Mouse (Mus musculus): ENCODE measurements around the gene Aknad1. TPM values are rescaled to one million over a fixed set of nuclear protein-coding genes. Genes with fewer than 3 reads are reported as not detected.
A peak's percentile ranks its signal among the peaks of the same experiment; 100 is the strongest.

The Aknad1 gene
- total and polyA plus RNA-seq, 3 experiments = not detected

DNA sequence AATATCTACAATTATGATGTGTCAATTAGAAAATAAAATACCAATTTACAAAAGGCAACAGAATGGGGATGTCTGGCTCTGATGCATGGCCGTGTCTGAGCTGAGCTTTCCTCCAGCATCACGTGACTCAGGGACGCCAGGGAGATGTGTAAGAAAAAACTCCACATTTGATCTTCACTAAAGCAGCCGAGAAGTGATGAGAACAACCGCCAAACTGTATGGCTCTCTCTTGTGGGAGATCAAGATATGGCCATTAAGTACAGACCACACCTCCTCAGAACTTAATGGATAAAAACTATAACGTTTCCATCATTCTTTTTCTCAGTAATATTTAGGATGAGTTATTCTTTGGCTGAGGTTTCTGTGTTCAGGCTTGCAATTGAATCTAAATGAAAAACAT is 11.6 kb downstream of the Aknad1 start:
- DNase-seq = no peak

DNA sequence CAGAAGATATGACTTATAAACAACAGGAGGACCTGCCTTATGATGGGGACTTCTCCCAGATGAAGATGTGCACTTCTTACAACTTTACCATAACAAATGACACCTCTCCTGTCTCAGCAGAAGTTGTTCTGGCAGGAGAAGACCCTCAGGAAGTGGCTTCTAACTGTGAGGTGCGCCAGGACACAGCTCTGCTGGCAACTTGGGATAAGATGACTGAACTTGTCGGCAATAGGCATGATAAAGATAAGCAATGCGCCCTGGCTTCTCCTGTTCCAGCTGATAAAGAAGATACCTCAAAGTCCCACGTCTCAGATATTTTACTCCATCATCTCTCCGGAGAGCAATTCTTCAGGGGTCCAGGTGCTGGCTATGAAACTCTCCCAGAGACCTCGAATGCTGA is 12.2 kb downstream of the Aknad1 start:
- no peak for DNase-seq

DNA sequence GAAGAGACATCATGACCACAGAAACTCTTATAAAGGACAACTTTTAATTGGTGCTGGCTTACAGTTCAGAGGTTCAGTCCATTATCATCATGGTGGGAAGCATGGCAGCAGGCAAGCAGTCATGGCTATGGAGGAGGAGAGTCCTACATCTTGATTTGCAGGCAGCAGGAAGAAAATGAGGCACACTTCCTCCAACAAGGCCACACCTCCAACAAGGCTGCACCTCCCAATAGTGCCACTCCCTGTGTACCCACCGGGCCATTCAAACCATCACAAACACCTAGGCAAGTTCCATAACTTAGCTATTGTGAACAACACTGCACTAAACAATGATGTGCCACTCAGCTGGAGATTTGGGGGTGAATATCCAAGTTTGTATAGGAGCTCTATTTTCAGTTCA is 15.1 kb downstream of the Aknad1 start:
- no peak for DNase-seq

DNA sequence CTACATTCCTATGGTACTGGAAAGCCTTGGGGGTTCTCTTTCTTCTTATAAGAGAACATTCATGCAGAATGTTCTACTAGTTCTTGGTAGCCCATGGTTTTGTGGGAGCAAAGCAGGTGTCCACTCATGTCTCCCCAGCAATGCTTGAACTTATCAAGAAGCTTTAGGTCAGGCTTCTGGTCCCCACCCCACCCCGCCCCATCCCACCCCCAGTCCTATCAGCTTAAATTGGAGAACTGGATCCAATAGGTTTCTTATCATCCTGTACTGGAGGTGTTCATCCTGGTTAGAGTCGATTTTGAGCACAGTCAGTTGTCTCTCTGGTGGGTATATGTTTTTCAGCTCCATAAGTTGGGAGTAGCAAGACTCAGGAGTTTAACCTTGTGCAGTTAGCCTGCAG is 16.1 kb downstream of the Aknad1 start:
- DNase-seq = no peak

DNA sequence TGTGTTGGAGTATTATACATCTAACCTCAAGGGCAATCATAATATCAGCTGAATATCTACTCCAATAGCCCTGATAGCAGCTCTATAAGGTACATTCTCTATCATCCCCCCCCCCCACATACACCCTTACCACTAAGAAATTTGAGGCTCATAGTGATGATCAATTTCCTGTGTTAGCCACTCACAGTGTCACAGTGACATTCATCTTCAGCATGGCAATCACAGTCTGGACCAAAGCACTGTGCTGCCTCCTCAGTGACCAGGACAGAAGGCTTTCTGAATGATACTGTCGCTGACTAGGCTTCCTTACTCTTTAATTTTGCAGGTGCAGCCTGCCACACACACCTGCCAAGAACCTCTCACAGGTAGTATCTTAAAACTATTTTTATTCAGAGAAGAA is 16.7 kb downstream of the Aknad1 start:
- DNase-seq = no peak

DNA sequence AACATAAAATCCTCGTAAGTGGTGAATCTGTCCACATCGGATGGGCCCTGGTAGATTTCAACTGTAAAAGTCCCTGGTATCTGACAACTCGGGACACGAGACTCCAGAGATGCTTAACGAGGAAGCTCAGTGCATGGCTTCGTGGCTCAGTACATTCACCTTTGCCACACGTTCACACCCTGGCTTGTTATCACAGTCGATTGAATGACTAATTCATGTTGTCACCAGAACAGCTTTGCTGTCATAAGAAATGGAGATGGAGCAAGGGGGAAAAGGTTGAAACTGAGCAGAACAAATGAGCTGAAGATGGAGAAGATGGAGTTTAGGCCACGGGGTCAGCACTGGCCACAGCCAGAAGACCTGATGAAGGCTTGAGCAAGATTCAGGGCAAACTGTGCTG is 18.1 kb downstream of the Aknad1 start:
- no peak for DNase-seq

DNA sequence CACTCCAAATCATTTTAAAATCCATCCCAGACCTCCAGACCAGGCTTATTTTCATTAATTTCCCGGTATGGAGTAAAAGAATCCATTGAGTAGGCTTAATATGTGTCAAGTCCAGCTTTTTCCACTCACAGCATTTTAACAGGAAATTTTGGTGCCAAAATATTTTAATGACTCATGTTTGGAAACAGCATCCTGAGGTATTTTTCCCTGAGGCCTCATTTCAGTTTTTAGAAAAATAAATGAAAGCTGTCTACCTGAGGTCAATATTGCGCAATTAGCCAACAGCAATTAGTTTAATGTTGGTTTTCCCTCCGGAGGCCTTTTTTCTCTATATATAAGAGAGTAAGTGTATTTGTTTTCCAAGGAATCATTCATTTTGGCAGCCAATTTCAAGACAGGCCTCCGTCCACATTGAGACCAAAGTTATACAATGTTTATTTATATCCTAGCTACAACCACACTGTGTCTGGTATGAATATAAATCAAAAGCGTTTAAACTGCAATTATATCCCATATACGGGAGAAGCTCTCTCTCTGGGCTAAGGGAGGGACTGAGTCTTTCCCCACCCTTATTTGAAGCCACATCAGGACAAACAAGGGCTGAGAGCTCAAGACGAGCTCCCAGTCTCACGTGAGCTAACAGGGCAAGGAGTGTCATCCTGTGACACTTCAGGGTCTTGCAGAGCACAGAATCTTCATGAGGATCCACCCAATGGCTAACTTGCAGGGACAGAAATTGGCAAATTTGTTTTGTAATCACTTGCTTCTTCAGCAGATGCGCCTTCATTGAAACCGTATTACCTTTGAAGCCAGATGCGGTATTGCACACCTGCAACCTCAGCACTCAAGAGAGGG is 20.3 kb downstream of the Aknad1 start:
- DNase-seq = no peak

DNA sequence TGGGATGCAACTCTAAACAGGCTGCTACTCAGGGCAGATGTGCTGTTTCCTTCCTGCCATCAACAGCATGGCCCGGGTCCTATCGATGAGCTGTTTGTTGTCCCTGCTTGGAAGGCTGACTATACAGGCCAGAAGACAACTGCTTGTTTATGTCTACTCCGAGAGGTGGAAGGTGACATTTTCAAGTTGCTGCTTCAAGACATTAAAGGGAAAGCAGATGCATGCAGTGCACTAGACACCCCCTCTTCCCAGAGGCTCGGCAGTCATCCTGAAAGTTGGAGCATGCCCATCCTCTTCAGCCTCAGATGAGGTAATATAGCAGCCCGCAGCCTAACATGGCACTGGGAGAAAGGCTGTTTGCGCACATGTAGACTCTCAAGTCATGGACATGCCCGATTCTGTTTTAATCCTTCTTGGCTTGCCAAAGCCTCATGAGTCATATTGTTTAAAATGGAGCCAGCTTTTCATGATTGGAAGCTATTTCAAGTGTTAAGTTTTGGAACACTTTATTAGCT is 23.2 kb downstream of the Aknad1 start:
- DNase-seq = no peak

DNA sequence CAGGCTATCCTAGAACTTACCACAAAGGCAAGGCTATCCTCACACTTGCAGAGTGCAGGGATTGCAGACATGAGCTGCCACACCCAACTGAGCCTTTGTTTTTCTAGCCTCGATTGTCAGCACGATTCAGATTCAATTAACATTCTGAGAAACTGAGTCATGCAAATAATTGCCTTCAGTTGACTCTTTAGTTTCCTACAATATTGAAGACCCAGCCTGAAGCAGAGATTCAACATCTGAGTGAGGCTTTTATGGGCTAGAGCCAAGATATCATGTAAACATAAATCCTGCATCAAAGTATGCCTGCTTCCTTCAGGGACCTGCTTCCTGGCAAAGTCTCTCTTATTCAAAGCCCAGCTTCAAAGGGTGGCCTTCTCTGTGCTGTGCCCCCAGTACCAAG is 24.2 kb downstream of the Aknad1 start:
- DNase-seq = no peak

DNA sequence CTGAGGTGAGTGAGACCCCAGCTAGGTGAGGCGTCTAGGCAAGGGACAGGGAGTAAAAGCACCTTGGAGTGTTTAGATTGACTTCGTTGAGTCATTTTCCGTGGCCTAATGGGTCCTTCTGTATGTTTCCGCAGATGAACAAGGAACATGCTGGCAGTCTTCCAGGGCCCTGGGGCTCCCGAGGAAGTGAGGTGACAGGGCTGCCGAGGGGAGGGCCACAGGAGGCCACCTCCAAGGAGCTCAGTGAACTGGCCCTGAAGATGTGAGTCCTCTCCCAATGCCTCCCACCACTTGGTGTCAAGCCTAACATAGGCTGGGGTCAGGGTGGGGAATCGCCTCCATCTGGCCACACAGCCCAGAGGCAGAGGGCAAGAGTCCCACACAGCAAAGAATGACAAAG is 25.5 kb downstream of the Aknad1 start:
- no peak for DNase-seq

DNA sequence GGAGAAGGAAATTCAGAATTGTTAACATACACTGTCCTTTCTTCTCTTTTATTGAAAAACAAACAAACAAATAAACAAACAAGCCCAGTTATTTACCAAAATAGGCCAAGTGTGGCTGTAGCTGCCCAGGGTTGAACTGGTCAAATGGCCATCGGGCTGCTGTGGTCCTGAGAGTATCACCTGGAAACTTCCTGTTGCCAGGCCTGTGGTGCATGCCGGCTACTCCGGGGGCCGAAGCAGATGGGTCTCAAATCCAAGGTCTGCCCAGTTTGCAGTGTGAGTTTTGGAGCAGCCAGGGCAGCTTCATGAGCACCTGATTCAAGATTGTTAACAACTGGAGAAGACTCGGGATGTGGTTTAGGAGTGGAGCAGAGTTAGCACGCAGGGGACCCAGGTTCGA is 26.0 kb downstream of the Aknad1 start:
- no peak for DNase-seq

DNA sequence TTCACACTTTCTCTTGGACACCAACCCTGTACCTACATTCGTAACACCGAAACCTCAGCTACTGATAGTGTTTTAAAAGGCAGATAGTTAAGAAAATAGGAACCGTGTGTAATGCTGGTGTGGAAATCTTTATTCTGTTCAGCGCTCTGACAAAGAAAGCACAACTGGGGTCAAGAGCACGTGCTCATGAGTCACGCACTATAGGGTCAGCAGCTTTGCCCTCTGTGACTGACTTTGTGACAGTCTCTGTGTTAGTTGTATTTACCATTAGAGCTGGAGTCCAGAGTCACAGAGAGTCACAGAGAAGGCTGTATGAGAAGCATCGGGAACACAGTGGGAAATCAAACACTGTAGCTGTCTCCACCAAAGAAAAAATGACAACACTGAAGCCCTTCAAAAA is 27.5 kb downstream of the Aknad1 start:
- DNase-seq = no peak

DNA sequence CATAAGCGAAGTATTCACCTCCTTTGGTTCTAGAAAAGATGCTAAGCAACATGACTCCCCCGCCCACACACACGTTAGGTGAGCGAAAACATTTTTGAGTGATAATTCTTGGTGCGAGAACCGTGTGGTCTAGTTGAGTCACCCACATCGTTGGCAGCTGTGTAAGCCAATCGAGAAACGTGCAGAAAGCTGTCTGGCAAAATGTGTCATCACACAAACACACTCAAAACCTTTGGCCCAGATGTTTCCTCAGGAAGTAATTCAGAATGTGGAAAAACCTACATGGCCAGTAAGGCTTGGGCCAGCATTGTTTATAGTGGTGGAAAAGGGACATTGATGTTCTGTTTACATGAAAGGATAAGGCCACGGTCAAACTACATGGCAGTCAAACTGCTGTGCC is 28.0 kb downstream of the Aknad1 start:
- DNase-seq = no peak

DNA sequence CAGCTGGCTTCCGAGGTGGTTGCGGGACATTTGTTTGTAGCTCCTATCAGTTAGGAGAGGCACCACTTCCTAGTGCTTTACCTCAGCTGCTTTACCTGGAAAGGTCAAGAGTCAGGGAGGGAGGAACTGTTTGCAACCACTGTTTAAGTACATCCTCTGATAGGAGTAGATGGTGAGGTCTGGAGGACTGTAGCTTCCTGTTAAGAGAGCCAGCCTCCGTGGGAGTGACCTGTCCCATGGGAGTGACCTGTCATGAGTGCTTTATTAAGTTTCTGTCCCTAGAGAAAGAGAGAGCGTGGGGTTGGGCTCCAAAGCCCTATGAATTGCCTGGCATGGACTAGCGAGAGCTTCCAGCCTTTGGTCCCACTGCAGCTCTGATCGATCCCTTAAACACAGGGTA is 30.1 kb downstream of the Aknad1 start:
- no peak for DNase-seq

DNA sequence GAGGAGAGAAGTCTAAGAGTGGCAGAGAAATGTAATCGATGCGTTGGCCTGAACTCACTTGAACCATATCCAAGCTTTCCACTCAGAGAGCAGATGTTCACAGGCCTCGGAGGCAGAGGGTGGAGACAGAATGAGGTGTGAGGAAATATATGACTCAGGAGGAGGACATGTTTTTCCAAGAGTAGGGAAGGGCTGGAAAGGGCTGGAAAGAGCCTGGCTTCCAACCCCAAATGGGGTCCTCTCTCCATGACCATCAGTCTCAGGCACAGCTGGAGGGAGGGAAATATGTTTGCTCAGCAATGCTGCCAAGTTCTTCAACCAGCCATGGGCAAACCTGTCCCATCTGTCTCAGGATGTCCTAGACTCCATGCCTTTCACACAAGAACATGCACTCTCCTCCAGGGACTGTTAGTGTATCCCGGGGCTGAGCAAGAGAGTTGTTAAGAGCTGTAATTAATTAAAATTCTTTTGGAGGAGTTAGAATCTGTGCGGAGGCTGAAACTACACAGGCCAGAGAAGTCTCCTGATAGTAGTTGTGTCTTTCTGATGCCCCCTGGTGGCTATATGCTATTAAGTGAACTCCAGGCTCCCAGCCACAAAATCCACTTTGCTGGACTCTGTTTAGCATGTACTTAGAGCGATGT is 31.4 kb downstream of the Aknad1 start:
- DNase-seq = peak; percentile 61

DNA sequence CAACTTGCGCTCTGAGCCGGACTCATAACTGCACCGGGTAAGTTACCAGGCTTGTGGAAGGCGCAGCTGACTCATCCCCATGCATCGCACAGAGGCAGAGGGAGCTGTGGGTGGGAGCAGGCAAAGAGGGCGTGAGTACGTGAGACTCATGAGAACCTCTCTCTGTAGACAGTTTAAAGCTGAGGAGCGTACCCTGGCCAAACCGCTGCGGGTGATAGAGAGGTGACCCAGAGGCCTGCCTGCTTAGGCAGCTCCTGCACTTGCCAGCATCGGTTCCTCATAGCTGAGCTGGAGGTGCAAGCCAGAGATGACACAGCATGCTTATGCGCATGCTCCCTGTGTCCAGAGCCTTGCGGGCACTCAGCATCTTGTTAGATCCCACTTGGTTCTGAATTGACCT is 32.8 kb downstream of the Aknad1 start:
- no peak for DNase-seq

DNA sequence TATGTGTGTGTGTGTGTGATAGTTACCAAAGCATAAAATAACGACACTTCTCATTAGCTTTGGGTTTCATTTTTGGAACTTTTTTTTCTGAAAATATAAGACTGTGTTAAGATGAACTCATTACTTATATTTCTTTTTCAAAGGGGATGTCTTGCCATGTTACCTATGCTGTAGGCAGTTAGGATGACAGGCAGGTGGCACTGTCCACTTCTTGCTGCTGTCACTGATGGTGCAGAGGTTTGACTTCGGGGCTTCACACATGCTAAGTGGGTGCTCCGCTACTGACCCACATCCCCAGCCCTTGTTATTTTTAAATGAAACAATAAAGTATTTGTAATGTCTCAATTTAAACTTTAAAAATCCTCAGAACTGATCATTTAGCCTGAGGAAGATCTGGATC is 33.4 kb downstream of the Aknad1 start:
- no peak for DNase-seq

DNA sequence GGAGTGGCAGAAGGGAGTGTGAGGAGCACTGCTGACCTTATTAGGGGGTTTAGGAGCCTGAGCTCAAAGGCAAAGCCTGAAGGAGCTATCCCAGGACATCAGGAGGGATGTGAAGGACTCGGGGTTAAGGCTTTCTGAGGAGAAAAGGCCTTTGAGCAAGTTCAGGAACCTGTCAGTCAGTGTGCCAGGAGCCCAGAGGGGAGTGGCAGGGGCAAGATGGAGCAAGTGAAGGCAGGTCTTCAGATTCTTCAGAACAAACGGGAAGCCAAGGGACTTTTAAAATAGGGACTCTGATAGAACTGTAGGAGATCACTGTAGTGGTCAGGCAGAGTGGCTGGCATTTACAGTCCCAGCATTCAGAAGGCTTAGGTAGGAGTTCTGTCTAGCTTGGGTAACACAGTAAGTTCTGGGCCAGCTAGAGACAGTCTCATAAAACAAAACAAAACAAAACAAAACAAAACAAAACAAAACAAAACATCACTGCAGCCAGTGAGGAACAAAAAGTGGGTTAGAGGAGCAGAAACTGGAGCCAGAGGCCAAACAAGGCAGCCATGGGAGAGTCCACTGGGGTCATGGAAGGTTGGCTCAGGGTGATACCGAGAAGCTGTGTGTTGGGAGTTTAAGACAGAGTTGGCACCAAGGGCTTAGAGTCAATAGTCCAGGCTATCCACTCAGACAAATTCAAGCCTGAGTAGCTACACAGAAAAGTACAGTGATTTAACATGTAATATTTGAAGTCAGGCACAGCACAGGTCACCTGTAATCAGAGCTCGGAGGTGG is 39.5 kb downstream of the Aknad1 start:
- DNase-seq = no peak

DNA sequence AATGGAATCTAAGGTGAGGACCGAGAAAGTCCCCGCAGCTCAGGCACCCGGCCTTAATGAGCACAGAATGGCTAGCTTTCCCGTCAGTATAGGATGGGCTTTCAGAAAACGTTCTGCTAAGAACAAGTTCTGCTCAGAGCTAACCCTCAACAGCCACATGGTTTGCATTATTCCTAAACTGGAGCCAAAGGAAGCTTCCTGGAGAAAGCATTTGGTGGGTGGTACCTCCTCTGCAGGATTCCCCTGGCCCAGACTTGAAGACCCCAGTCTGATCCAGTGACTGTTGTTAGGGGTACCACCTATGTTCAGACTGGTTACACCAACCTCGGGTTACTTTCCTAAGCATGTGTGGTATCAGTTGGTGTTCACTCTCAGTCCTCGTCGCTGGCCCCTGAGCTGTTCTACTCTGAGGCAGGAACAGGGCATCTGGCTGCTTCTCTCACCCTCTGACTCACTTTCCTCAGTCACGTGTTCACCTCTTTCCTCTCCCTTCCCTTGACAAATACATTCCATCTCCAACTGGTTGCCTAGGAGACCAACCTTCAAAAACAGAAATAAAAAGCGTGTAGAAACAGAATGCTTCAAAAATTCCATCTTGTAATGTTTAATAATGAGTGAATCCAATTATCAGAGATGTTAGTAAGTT is 41.9 kb downstream of the Aknad1 start:
- peak; percentile 59 for DNase-seq

DNA sequence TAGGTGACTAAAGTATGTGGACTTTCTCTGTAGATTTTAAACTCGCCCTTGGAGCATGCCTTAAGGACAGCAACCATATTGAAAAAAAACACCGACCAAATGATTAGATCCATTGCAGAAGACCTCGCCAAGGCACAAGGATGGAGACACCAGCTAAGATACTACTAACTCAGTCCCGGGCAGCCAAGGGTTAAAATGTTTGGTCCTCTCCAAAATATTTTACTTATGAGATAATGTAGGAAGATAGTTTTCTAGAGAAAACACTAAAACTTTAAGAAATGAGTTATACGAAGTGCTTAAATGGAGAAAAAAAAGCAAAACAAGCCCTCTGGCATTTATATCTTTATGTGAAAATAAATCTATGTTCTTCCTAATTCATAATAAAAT is 42.4 kb downstream of the Aknad1 start:
- DNase-seq = no peak

DNA sequence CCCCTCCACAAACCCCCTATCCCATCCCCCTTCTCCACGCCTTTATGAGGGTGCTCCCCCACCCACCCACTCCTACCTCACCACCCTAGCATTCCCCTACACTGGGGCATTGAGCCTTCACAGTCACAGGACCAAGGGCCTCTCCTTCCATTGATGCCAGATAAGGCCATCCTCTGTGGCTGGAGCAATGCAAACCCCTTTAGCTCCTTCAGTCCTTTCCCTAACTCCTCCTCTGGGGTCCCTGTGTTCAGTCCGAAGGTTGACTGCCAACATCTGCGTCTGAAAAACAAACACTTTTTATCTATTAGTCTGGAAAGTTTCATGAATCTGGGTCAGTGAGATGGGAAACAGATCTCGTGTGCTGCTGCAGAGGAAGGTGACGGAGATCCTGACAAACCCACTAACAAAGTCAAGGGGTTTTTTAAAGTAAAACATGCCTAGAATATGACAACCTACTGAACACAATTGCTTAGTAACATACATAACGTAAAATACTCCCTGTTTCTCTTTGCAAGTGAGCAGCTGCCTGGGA is 43.0 kb downstream of the Aknad1 start:
- DNase-seq = no peak

DNA sequence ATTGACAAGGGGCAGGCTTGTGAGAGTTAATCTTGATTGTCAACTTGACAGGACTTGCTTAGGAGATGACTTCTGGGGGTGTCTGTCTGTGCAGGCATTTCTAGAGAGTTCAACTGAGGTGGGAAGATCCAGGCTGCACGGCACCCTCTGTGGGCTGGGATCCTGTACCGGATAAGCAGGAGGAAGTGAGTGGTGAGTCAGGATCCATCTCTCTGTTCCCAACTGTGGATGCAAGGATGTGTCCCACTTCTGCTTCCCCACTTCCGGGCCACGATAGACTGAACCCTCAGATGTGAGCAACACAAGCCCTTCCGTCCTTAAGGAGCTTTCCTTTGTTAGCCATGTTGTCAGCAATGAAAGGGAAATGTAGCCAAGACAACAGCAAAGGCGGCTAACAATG is 47.1 kb downstream of the Aknad1 start:
- DNase-seq = no peak
